Mouse (Mus musculus): Measurements from ENCODE around the gene Hat1.

- TF ChIP-seq POLR2A (IDR thresholded peaks at IDR 0.05; ENCODE audit: borderline replicate concordance, extremely low read depth, low read depth, low read length) (no peak), CTCF (IDR thresholded peaks at IDR 0.05; ENCODE audit: insufficient read depth, low read length) (no peak)
Measured at GRCm38 (mm10) chr2:71483046-71483716, 94.4 kb downstream of the Hat1 start.
